Mouse (Mus musculus): ENCODE results near the gene Gatad2b. TPM values are rescaled to one million over a fixed set of nuclear protein-coding genes. Genes with fewer than 3 reads are reported as not detected.

Gene Gatad2b
- total and polyA plus RNA-seq, 2 experiments from 2014 or later, result 5.8 to 25.3 TPM

DNA sequence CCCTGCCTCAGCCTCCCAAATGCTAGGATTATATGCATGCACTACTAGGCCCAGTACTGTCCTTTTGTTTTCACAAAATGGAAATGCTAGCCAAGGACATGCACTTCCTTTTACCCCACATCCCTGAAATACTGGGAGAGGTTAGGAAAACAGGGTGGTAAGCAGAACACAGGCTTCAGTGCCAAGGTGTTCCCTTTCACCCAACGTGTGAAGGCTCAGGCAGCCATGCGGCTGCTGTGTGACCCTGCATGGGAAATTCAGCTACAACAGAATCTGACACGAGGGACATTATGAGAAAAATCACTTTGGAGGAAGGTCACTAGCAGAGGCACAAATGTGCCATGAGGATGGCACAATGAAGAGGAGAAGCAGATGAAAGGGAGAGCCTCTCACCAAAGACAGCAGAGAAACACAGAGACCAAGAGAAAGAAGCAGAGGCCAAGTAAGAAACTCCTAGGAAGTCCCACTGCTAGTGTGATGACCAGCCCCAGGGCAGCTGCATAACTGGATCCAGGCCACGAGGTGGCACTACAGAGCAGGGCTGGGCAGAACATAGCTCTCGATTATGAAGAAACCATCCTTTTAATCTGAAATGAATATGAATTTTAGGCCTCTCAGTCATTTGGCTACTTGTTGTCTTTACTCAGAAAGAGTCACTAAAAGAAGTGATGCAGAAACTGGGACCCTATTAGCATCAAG lies 119.5 kb downstream of the Gatad2b start:
- H3K27me3 ChIP-seq (ENCODE audit: control insufficient read depth, insufficient read depth, low read length), result no peaks in the 10 kb centered on the region
- no peak overlapping the region for H3K9ac ChIP-seq (replicated peaks; ENCODE audit: low read depth, low read length)
- no peaks in the 10 kb centered on the region for H3K9me3 ChIP-seq (replicated peaks; ENCODE audit: control insufficient read depth, low read length)
- WGBS, result 43% methylated on average over 5 of the region's 5 CpGs
- H3K36me3 ChIP-seq (replicated peaks; ENCODE audit: control insufficient read depth, insufficient read depth, low read length), result peaks cover 84% of the 10 kb centered on the region
- no peak overlapping the region for H3K4me2 ChIP-seq (ENCODE audit: low read depth, low read length)
- no peak overlapping the region for H3K27ac ChIP-seq (ENCODE audit: low read depth)
- ATAC-seq (ENCODE audit: insufficient read depth, low read depth), result peak; percentile 70; the same call in 1 of the 2 replicates
- no peak overlapping the region for H3K4me3 ChIP-seq (ENCODE audit: low read depth, low read length)
- TF ChIP-seq CTCF (IDR thresholded peaks at IDR 0.05; ENCODE audit: low read depth) (peak; percentile 92), EP300 (IDR thresholded peaks at IDR 0.05; ENCODE audit: low read depth) (no peak)
- peak; percentile 34 for DNase-seq (ENCODE audit: low spot score)
- no peaks in the 10 kb centered on the region for H3K4me1 ChIP-seq (ENCODE audit: control insufficient read depth, insufficient read depth)

DNA sequence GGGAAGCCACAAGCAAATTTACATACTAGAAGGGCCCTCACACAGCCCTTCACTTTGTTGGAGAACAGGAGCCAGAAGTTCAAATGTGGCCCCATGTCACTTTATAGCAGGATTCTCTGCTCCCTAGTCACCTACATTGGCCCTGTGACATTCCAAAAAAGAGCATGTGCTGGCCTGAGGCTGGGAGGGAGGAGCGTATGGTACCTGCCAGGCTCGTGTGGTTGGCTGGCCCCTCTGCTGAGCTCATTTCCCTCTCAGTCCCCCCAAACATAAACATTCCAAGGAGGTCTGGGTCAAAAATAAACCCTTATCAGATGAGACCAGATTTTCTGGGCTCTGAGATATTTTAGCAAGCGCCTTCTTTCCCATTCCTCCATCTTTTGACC lies 120.0 kb downstream of the Gatad2b start:
- no peak for ATAC-seq (ENCODE audit: insufficient read depth, low read depth)
- H3K9ac ChIP-seq (replicated peaks; ENCODE audit: low read depth, low read length), result no peak overlapping the region
- H3K27ac ChIP-seq (ENCODE audit: low read depth), result no peak overlapping the region

More for the DNA sequence above, 120.0 kb downstream of the Gatad2b start:
- peaks cover 84% of the 10 kb centered on the region for H3K36me3 ChIP-seq (replicated peaks; ENCODE audit: control insufficient read depth, insufficient read depth, low read length)
- no peak for DNase-seq (ENCODE audit: low spot score)
- WGBS, result 68% methylated on average over 3 of the region's 3 CpGs
- no peak overlapping the region for H3K4me2 ChIP-seq (ENCODE audit: low read depth, low read length)
- H3K4me3 ChIP-seq (ENCODE audit: low read depth, low read length), result no peak overlapping the region
- no peaks in the 10 kb centered on the region for H3K27me3 ChIP-seq (ENCODE audit: control insufficient read depth, insufficient read depth, low read length)
- no peak for TF ChIP-seq EP300 (IDR thresholded peaks at IDR 0.05; ENCODE audit: low read depth)
- no peak for TF ChIP-seq CTCF (IDR thresholded peaks at IDR 0.05; ENCODE audit: low read depth)
- no peaks in the 10 kb centered on the region for H3K9me3 ChIP-seq (replicated peaks; ENCODE audit: control insufficient read depth, low read length)
- H3K4me1 ChIP-seq (ENCODE audit: control insufficient read depth, insufficient read depth), result no peaks in the 10 kb centered on the region

Small RNA genes within 50 kb of the gene (microRNA-seq; reads per million reads assigned to microRNA genes)
- not detected for gene Mir7012

Other genes with a start within 250 kb of the Gatad2b start
- gene 4933434E20Rik, start 241.5 kb upstream of the Gatad2b start, total RNA-seq (2014; rRNA removed; ENCODE audit: low replicate concordance), result 111 and 183 TPM in 2 replicates
- gene 4933434E20Rik, start 241.5 kb upstream of the Gatad2b start, polyA plus RNA-seq (2015; fragmentation: Nextera tagmentation; extraction: Ambion mirVana), result 151 and 165 TPM in 2 replicates
- gene Ubap2l, start 240.6 kb upstream of the Gatad2b start, total RNA-seq (2014; rRNA removed; ENCODE audit: low replicate concordance), result 64.2 and 69.7 TPM in 2 replicates
- 88.9 and 92.0 TPM in 2 replicates for gene Ubap2l, start 240.6 kb upstream of the Gatad2b start, polyA plus RNA-seq (2015; fragmentation: Nextera tagmentation; extraction: Ambion mirVana)
- gene Tpm3, start 220.5 kb upstream of the Gatad2b start, total RNA-seq (2014; rRNA removed; ENCODE audit: low replicate concordance), result 88.0 and 99.5 TPM in 2 replicates
- gene Tpm3, start 220.5 kb upstream of the Gatad2b start, polyA plus RNA-seq (2015; fragmentation: Nextera tagmentation; extraction: Ambion mirVana), result 139 and 145 TPM in 2 replicates
- gene Nup210l, start 189.0 kb upstream of the Gatad2b start, total RNA-seq (2014; rRNA removed; ENCODE audit: low replicate concordance), result 0.04 and 0.27 TPM in 2 replicates
- 0.04 TPM in 1 of 2 replicates, not detected in the other for gene Nup210l, start 189.0 kb upstream of the Gatad2b start, polyA plus RNA-seq (2015; fragmentation: Nextera tagmentation; extraction: Ambion mirVana)
- 3,347 and 4,005 TPM in 2 replicates for gene Rps27, start 79.5 kb upstream of the Gatad2b start, total RNA-seq (2014; rRNA removed; ENCODE audit: low replicate concordance)
- gene Rps27, start 79.5 kb upstream of the Gatad2b start, polyA plus RNA-seq (2015; fragmentation: Nextera tagmentation; extraction: Ambion mirVana), result 908 and 957 TPM in 2 replicates
- gene Rab13, start 79.5 kb upstream of the Gatad2b start, total RNA-seq (2014; rRNA removed; ENCODE audit: low replicate concordance), result 9.7 and 13.7 TPM in 2 replicates
- 17.9 and 18.2 TPM in 2 replicates for gene Rab13, start 79.5 kb upstream of the Gatad2b start, polyA plus RNA-seq (2015; fragmentation: Nextera tagmentation; extraction: Ambion mirVana)
- 78.5 and 87.2 TPM in 2 replicates for gene Jtb, start 61.6 kb upstream of the Gatad2b start, total RNA-seq (2014; rRNA removed; ENCODE audit: low replicate concordance)
- gene Jtb, start 61.6 kb upstream of the Gatad2b start, polyA plus RNA-seq (2015; fragmentation: Nextera tagmentation; extraction: Ambion mirVana), result 116 TPM in 2 replicates
- gene Creb3l4, start 49.7 kb upstream of the Gatad2b start, total RNA-seq (2014; rRNA removed; ENCODE audit: low replicate concordance), result 2.4 TPM in 1 of 2 replicates, not detected in the other
- 1.2 TPM in 2 replicates for gene Creb3l4, start 49.7 kb upstream of the Gatad2b start, polyA plus RNA-seq (2015; fragmentation: Nextera tagmentation; extraction: Ambion mirVana)
- 157 and 158 TPM in 2 replicates for gene Slc39a1, start 45.0 kb upstream of the Gatad2b start, total RNA-seq (2014; rRNA removed; ENCODE audit: low replicate concordance)
- gene Slc39a1, start 45.0 kb upstream of the Gatad2b start, polyA plus RNA-seq (2015; fragmentation: Nextera tagmentation; extraction: Ambion mirVana), result 93.3 and 95.5 TPM in 2 replicates
- gene Crtc2, start 39.0 kb upstream of the Gatad2b start, total RNA-seq (2014; rRNA removed; ENCODE audit: low replicate concordance), result 11.6 and 17.8 TPM in 2 replicates
- gene Crtc2, start 39.0 kb upstream of the Gatad2b start, polyA plus RNA-seq (2015; fragmentation: Nextera tagmentation; extraction: Ambion mirVana), result 6.3 and 7.2 TPM in 2 replicates
- gene Dennd4b, start 28.0 kb upstream of the Gatad2b start, total RNA-seq (2014; rRNA removed; ENCODE audit: low replicate concordance), result 18.4 and 32.6 TPM in 2 replicates
- 3.4 and 4.6 TPM in 2 replicates for gene Dennd4b, start 28.0 kb upstream of the Gatad2b start, polyA plus RNA-seq (2015; fragmentation: Nextera tagmentation; extraction: Ambion mirVana)
- 3.3 and 6.2 TPM in 2 replicates for gene Slc27a3, start 96.8 kb downstream of the Gatad2b start, total RNA-seq (2014; rRNA removed; ENCODE audit: low replicate concordance)
- gene Slc27a3, start 96.8 kb downstream of the Gatad2b start, polyA plus RNA-seq (2015; fragmentation: Nextera tagmentation; extraction: Ambion mirVana), result 2.3 and 2.4 TPM in 2 replicates
- gene Ints3, start 140.4 kb downstream of the Gatad2b start, total RNA-seq (2014; rRNA removed; ENCODE audit: low replicate concordance), result 26.1 and 26.6 TPM in 2 replicates
- 7.8 and 8.3 TPM in 2 replicates for gene Ints3, start 140.4 kb downstream of the Gatad2b start, polyA plus RNA-seq (2015; fragmentation: Nextera tagmentation; extraction: Ambion mirVana)
- gene Npr1, start 172.7 kb downstream of the Gatad2b start, total RNA-seq (2014; rRNA removed; ENCODE audit: low replicate concordance), result 26.4 and 30.9 TPM in 2 replicates
- gene Npr1, start 172.7 kb downstream of the Gatad2b start, polyA plus RNA-seq (2015; fragmentation: Nextera tagmentation; extraction: Ambion mirVana), result 10.2 and 11.2 TPM in 2 replicates
- 46.8 and 53.5 TPM in 2 replicates for gene Ilf2, start 182.9 kb downstream of the Gatad2b start, total RNA-seq (2014; rRNA removed; ENCODE audit: low replicate concordance)
- 60.2 and 60.8 TPM in 2 replicates for gene Ilf2, start 182.9 kb downstream of the Gatad2b start, polyA plus RNA-seq (2015; fragmentation: Nextera tagmentation; extraction: Ambion mirVana)
- 44.3 and 59.2 TPM in 2 replicates for gene Snapin, start 197.9 kb downstream of the Gatad2b start, total RNA-seq (2014; rRNA removed; ENCODE audit: low replicate concordance)
- gene Snapin, start 197.9 kb downstream of the Gatad2b start, polyA plus RNA-seq (2015; fragmentation: Nextera tagmentation; extraction: Ambion mirVana), result 85.5 and 90.5 TPM in 2 replicates
- 117 and 121 TPM in 2 replicates for gene Chtop, start 216.3 kb downstream of the Gatad2b start, total RNA-seq (2014; rRNA removed; ENCODE audit: low replicate concordance)
- 79.0 and 85.1 TPM in 2 replicates for gene Chtop, start 216.3 kb downstream of the Gatad2b start, polyA plus RNA-seq (2015; fragmentation: Nextera tagmentation; extraction: Ambion mirVana)
- gene S100a1, start 221.2 kb downstream of the Gatad2b start, total RNA-seq (2014; rRNA removed; ENCODE audit: low replicate concordance), result 221 and 462 TPM in 2 replicates
- 721 and 746 TPM in 2 replicates for gene S100a1, start 221.2 kb downstream of the Gatad2b start, polyA plus RNA-seq (2015; fragmentation: Nextera tagmentation; extraction: Ambion mirVana)
- gene S100a13, start 221.3 kb downstream of the Gatad2b start, total RNA-seq (2014; rRNA removed; ENCODE audit: low replicate concordance), result 45.9 and 86.2 TPM in 2 replicates
- 144 and 146 TPM in 2 replicates for gene S100a13, start 221.3 kb downstream of the Gatad2b start, polyA plus RNA-seq (2015; fragmentation: Nextera tagmentation; extraction: Ambion mirVana)
- 7.2 TPM in 1 of 2 replicates, not detected in the other for gene S100a14, start 233.7 kb downstream of the Gatad2b start, total RNA-seq (2014; rRNA removed; ENCODE audit: low replicate concordance)
- 0.12 TPM in 1 of 2 replicates, not detected in the other for gene S100a14, start 233.7 kb downstream of the Gatad2b start, polyA plus RNA-seq (2015; fragmentation: Nextera tagmentation; extraction: Ambion mirVana)
- 131 and 139 TPM in 2 replicates for gene S100a16, start 244.1 kb downstream of the Gatad2b start, total RNA-seq (2014; rRNA removed; ENCODE audit: low replicate concordance)
- 89.8 and 95.6 TPM in 2 replicates for gene S100a16, start 244.1 kb downstream of the Gatad2b start, polyA plus RNA-seq (2015; fragmentation: Nextera tagmentation; extraction: Ambion mirVana)

All from heart, postnatal 0 days (tissue).